Mouse (Mus musculus) heart, adult 8-10 months (tissue): ENCODE data around the gene Slc46a2. TPM values are rescaled to one million over a fixed set of nuclear protein-coding genes. Genes with fewer than 3 reads are reported as not detected.
A peak's percentile ranks its signal among the peaks of the same experiment; 100 is the strongest.

ENCODE experiments used
- DNase-seq: peaks from one replicate; pipeline ENCODE4 v3.0.0; 2022; ENCODE audit warnings: low spot score
- total RNA-seq, 4 experiments: library from RNA; stranded (reverse); gene quantifications; 2 replicates each; pipeline ENCODE4 v1.2.4; 2022

Gene Slc46a2
- under 1 TPM in 2 of 4 experiments, not detected in 2; 0.09 to 0.14 TPM for total RNA-seq

GRCm38 (mm10) chr4:59914608-59915403 lies at the start of gene Slc46a2:
Gene Slc46a2 (minus strand): TSS chr4:59915056.
- DNase-seq: no peak

- DNase-seq: no peak
Measured at GRCm38 (mm10) chr4:59963405-59964344, 48.8 kb upstream of the Slc46a2 start, which contains the start of gene Mup6. Gene Mup6 (plus strand): TSS chr4:59964294.

GRCm38 (mm10) chr4:59960610-59961009 lies 45.8 kb upstream of the Slc46a2 start, which contains the start of gene Mup4:
Gene Mup4 (minus strand): TSS chr4:59960710.
- DNase-seq: no peak

GRCm38 (mm10) chr4:59937543-59937942 lies 22.7 kb upstream of the Slc46a2 start:
- DNase-seq: no peak

GRCm38 (mm10) chr4:59932505-59933281 lies 17.8 kb upstream of the Slc46a2 start:
- DNase-seq: no peak

- DNase-seq: peak; percentile 46
Measured at GRCm38 (mm10) chr4:59928347-59928746, 13.5 kb upstream of the Slc46a2 start.

GRCm38 (mm10) chr4:59927666-59928065 lies 12.8 kb upstream of the Slc46a2 start:
- DNase-seq: no peak

GRCm38 (mm10) chr4:59925082-59925481 lies 10.2 kb upstream of the Slc46a2 start:
- no peak for DNase-seq

GRCm38 (mm10) chr4:59917966-59918365 lies 3.1 kb upstream of the Slc46a2 start:
- DNase-seq: no peak

GRCm38 (mm10) chr4:59908785-59909184 lies 6.1 kb downstream of the Slc46a2 start:
- DNase-seq: no peak

- no peak for DNase-seq
Measured at GRCm38 (mm10) chr4:59907657-59908230, 7.1 kb downstream of the Slc46a2 start.

- no peak for DNase-seq
Measured at GRCm38 (mm10) chr4:59907092-59907491, 7.8 kb downstream of the Slc46a2 start.

GRCm38 (mm10) chr4:59902547-59902946 lies 12.3 kb downstream of the Slc46a2 start:
- no peak for DNase-seq

GRCm38 (mm10) chr4:59901810-59902209 lies 13.0 kb downstream of the Slc46a2 start:
- DNase-seq: no peak

- DNase-seq: no peak
Measured at GRCm38 (mm10) chr4:59898521-59898919, 16.3 kb downstream of the Slc46a2 start.

GRCm38 (mm10) chr4:59897814-59898520 lies 16.9 kb downstream of the Slc46a2 start:
- DNase-seq: no peak

GRCm38 (mm10) chr4:59896000-59896399 lies 18.9 kb downstream of the Slc46a2 start:
- DNase-seq: no peak

- DNase-seq: no peak
Measured at GRCm38 (mm10) chr4:59894977-59895575, 19.8 kb downstream of the Slc46a2 start.

GRCm38 (mm10) chr4:59894415-59894814 lies 20.4 kb downstream of the Slc46a2 start:
- DNase-seq: no peak

- DNase-seq: no peak
Measured at GRCm38 (mm10) chr4:59892731-59893130, 22.1 kb downstream of the Slc46a2 start.
